Mouse (Mus musculus) spleen, embryonic (tissue): Measurements from ENCODE around the gene Olfr201.
"Not testable (repeated sequence)": the region's sequence is repeated elsewhere in the genome, so short reads cannot be mapped to it uniquely, and the experiment has no call there.

Source experiments
- CTCF ChIA-PET: fragments of 350-600 bp; sonication (Branson Sonifier 250); formaldehyde crosslinking; loops from one replicate; lab custom pipeline; 2022; lab: Charles Lee

Olfr201 gene

GRCm38 (mm10) chr16:59272532-59272931, at the start of gene Olfr201:
Gene Olfr201 (minus strand): TSS chr16:59272632.
- CTCF ChIA-PET = not testable (repeated sequence)

DNA sequence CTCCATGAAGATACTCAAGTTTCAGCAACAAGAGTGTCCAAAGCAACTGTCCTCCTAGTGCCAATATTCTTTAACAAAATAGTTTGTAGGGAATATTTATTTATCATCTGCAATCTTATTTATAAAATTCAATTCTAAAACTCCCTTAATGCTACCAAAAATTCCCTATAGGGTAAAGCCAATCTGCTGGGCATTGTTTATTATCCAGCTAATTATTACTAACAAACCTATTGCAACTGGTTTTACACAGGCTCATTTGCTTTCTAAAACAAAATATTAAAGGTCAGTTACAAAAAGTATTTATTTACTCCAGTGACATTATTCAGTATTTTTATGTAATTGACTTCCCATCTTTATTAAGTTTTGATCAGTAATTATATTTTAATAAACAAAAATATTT, 45.7 kb upstream of the Olfr201 start, which contains the start of gene Olfr204:
Olfr204 (minus strand) TSS at position 101 of the 400 bp plus-strand sequence.
- CTCF ChIA-PET = no interaction called here

DNA sequence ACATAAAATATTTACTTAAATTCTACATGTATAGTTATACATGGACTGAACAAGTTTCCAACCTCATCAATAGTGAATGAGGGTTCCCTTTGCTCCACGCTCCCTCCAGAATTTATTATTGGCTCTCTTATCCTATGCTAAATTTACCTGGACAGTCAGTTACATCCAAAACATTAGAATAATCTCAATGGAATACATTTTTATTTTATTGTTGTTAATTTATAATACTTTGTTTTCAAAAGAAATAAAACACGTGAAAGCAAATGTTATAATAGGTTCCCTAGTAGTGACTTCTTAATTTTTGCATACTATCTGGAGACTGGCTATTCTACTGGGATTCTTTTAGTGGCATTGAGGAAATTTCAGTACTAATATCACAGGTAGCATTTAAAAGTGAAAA, 26.1 kb upstream of the Olfr201 start, which contains the start of gene Olfr203:
Olfr203 (plus strand) TSS at position 301 of the 400 bp plus-strand sequence.
- CTCF ChIA-PET = no interaction called here

- CTCF ChIA-PET = not testable (repeated sequence)
These were observed 15.1 kb upstream of the Olfr201 start for GRCm38 (mm10) chr16:59287576-59287975.

GRCm38 (mm10) chr16:59286693-59287092, 14.3 kb upstream of the Olfr201 start, which contains the start of gene Olfr202:
Gene Olfr202 (minus strand): TSS chr16:59286793.
- CTCF ChIA-PET = no interaction called here

DNA sequence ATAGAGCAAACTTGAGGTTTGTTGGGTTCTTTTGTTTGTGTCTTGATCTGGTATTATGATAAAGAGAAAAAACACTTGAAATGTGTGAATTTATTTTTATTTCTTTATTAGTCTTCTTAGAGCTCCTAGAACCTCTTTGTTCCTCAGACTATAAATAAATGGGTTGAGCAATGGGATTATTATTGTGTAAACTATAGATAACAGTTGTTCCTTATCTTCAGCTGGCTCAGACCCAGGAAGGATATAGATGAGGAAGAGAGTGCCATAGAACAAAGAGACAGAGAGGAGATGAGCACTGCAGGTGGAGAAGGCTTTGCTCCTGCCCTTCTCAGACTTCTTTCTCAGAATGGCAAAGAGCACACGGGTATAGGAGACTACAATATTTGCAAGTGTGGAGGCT, 11.0 kb upstream of the Olfr201 start:
- CTCF ChIA-PET = no interaction called here

DNA sequence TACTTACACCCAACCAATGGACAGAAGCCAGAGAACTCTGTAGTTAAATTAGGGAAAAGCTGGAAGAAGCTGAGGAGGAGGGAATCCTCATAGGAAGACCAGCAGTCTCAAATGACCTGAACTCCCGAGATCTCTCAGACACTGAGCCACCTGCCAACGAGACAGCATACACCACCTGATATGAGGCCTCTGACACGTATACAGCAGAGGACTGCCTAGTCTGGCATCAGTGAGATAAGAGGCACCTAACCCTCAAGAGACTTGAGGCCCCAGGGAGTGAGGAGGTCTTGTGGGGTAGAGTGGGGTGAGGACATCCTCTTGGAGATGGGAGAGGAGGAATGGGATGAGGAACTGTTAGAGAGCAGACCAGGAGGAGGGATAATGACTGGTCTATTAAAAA, 8.1 kb upstream of the Olfr201 start:
- CTCF ChIA-PET = no interaction called here

DNA sequence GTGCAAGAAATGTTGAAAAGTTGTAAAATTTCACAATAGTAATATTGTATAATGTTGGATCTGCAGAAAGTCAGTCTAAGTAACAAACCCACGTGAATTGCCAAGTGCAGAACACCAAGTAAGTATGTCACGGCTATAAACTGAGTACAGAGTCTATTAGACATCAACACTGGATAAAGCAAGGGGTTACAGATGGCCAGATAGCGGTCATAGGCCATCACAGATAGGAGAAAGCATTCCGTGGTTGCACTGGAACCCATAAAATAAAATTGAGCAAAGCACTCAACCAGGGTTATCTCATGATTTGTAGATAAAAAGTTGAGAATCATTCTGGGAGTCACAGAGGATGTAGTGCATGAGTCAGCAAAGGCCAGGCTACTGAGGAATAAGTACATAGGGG, 3.3 kb downstream of the Olfr201 start:
- CTCF ChIA-PET = not testable (repeated sequence)

- CTCF ChIA-PET = no interaction called here
These were observed 22.7 kb downstream of the Olfr201 start for GRCm38 (mm10) chr16:59249684-59250083.

- CTCF ChIA-PET = not testable (repeated sequence)
These were observed 52.8 kb downstream of the Olfr201 start, which contains the start of gene Olfr199 for GRCm38 (mm10) chr16:59219667-59220066. Gene Olfr199 (minus strand): TSS chr16:59219767.

GRCm38 (mm10) chr16:59217861-59218260, 54.6 kb downstream of the Olfr201 start:
- CTCF ChIA-PET = not testable (repeated sequence)
